Mouse (Mus musculus): ENCODE measurements at regions not wholly inside any gene's neighbourhood (a gene's known extent, or its start where the extent isn't known, plus 50 kb on each side); places are given as distances from the start of the nearest gene placed in this dataset.
"Not testable (repeated sequence)": the region's sequence is repeated elsewhere in the genome, so short reads cannot be mapped to it uniquely, and the experiment has no call there.

DNA sequence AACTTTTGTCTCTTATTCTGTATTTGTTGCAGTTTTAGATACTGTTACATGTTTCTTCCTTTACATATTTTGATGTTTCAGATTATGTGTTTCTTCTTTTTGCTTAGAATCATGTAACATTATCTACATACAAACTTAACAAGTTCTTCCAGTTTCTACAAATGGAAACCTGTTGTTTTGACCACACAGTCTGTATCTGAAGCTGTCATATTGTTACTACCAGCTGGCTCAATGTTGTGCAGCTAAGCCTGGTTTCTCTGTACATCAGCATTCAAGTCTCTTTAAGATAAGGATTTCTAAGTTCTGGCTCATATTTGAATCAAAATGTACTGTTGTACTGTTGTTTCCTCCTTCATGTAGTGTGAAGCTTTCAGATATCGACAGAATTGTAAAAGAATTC is 65.4 kb upstream of the Vps41 start:
- DNase-seq (ENCODE audit: extremely low spot score in 1 of 2, low spot score in 1 of 2): no peak

- no peak for DNase-seq (ENCODE audit: extremely low spot score in 1 of 2, low spot score in 1 of 2)
Observed at GRCm38 (mm10) chr13:18614763-18615616, 102.1 kb upstream of the Vps41 start.

DNA sequence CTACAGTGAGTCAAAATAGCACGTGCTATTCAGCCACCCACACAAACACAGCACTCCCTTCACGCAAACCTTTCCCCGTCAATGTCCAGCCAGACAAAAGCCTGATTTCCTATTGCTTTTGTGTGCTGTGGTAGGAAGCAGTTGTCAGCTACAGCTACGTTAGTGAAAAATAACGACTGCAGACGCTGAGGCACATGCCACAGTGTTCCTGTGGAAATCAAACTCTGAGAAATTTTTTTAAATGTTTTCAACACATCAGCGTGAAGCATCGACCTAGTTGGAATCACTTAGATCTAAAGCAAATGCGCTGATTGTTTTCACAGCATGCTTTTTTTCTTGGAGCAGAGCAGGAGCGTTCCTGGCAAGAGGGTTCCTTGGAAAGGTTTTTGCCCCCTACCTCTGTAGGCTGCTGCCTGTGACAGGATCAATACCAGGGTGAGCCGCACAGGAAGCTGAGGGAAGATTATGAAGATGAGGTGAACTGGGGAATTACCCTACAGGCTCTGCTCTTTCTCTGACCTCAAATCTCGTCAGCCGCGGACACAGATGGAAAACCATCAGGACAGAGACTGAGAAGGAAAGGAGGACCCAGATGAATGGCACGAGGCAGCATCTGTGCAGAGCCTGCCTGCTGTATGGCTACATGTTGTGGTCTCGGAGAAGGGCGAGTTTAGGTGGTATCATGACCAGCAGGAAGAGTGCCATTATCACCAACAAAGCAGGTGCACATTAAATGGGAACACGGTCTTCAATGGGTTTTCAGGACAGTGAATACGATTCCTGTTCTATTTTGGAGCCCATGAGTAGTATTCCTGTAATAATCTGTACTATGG is 136.2 kb upstream of the Vps41 start:
- DNase-seq (ENCODE audit: extremely low spot score in 1 of 2, low spot score in 1 of 2): peak in 1 of 2 experiments; percentile 8

- no peak for DNase-seq (ENCODE audit: extremely low spot score in 1 of 2, low spot score in 1 of 2)
Observed at GRCm38 (mm10) chr13:18576016-18576415, 141.1 kb upstream of the Vps41 start.

DNA sequence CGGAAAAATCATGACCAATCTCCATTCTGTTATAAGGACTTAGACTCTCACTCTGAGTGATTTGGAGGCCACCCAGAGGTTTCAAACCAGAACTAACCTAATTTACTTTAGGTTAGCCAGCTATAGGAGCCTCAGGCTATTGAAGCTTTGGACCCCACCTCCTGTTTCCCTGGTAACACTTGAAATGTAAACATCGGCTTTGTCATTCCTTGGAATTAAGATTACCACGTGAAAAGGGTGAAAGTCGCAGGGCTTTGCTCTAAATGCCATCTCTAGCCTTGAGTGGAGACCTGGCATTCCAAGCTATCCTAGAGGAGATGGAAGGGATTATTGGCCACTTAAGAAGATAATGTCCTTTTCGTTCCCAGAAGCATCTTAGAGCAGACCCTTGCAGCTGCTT is 141.5 kb upstream of the Vps41 start:
- DNase-seq (ENCODE audit: extremely low spot score in 1 of 2, low spot score in 1 of 2): no peak

DNA sequence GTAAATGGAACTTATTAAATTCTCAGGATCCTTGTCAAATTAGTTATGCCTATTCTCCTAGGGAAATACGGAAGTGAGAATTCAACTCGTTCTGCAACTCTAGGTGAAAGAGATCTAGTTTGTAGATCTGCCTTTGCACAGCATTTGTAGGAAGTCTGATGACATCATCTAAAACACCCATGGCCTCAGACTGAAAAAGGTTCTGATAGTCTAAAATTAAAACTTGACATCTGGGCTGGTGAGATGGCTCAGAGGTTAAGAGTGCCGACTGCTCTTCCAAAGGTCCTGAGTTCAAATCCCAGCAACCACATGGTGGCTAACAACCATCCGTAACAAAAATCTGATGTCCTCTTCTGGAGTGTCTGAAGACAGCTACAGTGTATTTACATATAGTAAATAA is 144.5 kb upstream of the Pou6f2 start:
- not testable (repeated sequence) for DNase-seq (ENCODE audit: extremely low spot score in 1 of 2, low spot score in 1 of 2)

- no peak for DNase-seq (ENCODE audit: extremely low spot score in 1 of 2, low spot score in 1 of 2)
Observed at GRCm38 (mm10) chr13:18530509-18530908, 133.0 kb upstream of the Pou6f2 start.

GRCm38 (mm10) chr13:18498159-18498558 is 100.7 kb upstream of the Pou6f2 start:
- no peak for DNase-seq (ENCODE audit: extremely low spot score in 1 of 2, low spot score in 1 of 2)

DNA sequence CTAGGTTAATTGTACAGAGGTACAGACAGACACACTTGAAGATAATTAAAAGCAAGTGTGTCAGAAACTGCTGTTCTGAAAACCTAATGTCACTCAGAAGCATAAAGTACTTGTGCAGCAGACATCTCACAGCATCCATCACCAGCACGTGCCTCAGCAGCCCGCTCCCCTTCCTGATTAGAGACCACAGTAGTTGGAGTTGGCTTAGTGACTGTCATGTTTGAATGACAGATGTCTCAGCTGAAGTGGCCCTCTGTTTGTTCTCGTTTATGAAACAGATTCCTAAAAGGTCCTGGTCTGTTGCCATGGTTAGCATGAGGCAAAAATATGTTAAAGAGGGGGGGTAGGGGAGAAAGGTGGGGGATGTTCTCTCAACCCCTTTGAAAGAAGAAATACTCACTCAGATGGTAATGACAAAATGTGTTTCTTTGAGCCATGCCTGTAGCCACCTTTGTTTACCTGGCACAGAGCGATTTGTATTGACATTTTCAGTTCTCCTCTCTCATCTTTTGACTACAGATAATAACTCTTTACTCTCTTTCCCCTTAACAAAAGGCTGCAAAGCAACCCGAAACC is 100.2 kb upstream of the Pou6f2 start:
- no peak for DNase-seq (ENCODE audit: extremely low spot score in 1 of 2, low spot score in 1 of 2)

DNA sequence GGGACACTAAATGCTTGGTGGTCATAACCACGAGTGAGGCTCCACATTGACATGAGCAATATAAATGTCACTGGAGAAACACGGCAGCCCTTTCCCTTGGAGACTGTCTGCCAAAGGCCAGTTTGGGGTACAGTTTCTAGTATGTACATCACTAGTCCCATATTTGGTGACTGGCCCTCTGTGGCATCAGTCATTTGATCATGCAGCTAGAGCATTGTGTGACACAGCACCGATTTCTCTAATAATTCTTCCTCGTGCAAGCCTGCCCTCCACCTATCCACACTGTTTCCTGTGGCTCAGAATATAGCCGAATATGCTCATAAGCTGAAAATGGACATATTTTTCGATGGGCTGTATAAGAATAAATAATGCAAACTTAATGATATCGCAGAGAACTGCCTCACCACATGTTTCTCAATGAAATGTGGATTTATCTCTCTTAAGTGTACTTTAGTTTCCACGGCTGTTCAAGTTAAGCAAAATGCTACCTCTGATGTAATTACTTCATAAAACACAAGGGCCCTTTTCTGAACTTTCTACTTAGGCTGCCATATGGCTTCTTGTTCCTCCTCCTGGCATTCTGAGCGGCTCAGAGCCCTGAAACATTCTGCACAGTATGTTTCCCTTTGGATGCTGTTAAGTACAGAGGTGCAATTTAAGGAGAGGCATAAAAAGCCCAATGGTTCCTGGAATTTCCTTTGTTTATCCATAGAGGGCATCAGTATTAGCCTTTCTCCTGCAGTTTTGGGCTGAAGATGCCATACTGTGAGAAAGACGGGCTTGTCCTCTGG is 97.7 kb upstream of the Pou6f2 start:
- DNase-seq (ENCODE audit: extremely low spot score in 1 of 2, low spot score in 1 of 2): no peak

DNA sequence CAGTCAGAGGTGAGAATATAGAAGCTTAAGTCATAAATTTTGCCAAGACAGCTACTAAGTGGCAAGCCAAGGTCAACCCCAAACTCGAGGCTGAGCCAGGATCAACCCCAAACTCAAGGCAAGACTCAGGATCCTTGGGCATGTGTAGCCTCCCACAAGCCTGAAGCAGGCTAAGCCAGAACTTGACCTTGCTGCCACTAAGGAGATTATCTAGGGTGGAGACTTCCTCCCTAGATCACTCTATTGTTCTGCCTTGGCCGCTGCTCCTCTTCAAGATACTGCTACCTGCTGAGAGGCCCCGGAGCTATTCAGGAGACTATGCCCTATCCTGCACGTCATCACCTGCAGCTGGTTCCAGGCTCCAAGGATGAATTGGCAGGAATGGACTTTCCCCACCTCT is 88.3 kb upstream of the Pou6f2 start:
- DNase-seq (ENCODE audit: extremely low spot score in 1 of 2, low spot score in 1 of 2): not testable (repeated sequence)

- DNase-seq (ENCODE audit: extremely low spot score in 1 of 2, low spot score in 1 of 2): no peak
Observed at GRCm38 (mm10) chr13:18485080-18485479, 87.6 kb upstream of the Pou6f2 start.

DNA sequence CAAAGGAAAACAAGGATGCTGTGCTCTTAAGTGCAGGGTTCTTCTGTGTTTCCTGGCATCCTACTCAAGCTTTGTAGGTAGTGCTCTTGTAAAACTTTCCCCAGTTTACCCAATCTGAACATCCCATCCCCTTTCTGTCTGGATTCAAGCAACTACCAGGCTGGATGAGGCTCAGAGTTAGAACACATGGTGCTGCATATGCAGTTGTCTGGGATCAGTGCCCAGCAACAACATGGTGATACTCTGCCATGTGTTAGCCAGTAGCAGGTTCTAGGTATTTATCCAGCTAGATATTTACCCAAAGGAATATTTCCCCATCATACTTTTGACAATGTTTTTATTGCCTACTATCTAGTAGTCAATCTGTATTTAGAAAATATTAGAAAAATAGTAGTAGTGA is 78.8 kb upstream of the Pou6f2 start:
- DNase-seq (ENCODE audit: extremely low spot score in 1 of 2, low spot score in 1 of 2): peak in 1 of 2 experiments; percentile 17

DNA sequence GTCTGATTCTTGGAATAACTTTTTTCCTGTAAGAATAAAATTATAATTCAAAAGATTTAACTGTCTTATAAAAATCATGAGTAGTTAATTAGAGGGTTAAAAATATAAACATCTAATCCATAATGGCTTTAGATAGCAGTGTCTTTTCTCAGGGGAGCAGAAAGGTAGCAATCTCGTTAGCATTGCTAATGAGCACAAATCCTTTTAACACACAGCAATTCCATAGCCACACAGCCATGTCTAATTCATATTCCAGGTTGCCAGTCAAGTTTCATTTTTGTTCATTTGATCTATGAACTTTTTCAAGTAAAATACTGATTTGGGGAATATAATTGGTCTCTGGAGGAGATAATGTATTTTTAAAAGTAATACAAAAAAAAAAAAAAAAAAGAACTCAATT is 74.0 kb upstream of the Pou6f2 start:
- DNase-seq (ENCODE audit: extremely low spot score in 1 of 2, low spot score in 1 of 2): no peak

GRCm38 (mm10) chr13:18465921-18466320 is 68.4 kb upstream of the Pou6f2 start:
- no peak for DNase-seq (ENCODE audit: extremely low spot score in 1 of 2, low spot score in 1 of 2)

DNA sequence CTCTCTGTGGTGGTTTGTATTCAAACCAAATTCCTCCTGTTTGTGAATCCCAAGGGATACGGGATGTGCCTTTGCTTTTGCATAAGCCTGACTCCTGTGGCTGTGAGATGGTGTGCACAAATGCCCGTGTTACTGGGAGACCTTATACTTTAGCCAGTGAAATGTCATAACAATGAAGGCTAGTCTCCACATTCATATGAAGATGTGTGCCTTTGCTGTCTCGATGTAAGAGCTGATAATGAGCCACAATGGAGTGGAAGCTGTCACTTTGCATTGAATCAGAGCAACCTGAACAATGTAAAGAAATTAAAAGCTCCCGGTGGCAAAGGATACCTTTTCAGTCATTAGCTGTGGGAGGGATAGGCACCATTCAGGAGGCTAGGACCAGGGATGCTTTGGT is 64.7 kb upstream of the Pou6f2 start:
- DNase-seq (ENCODE audit: extremely low spot score in 1 of 2, low spot score in 1 of 2): no peak

GRCm38 (mm10) chr13:18457337-18458236 is 60.1 kb upstream of the Pou6f2 start:
- DNase-seq (ENCODE audit: extremely low spot score in 1 of 2, low spot score in 1 of 2): no peak
